Mouse (Mus musculus) right cerebral cortex, postnatal 36 days (tissue): Measurements from ENCODE around the gene Cct4.

Experiments used
- DNase-seq, 2 experiments: peaks; one replicate each; pipeline ENCODE4 v3.0.0; 2022; ENCODE audit warnings: low spot score in 2 of 2, mixed read lengths in 1 of 2

Gene Cct4

GRCm38 (mm10) chr11:23029399-23029798, 39.1 kb downstream of the Cct4 start:
- no peak for DNase-seq

- no peak for DNase-seq
Measured at GRCm38 (mm10) chr11:23047252-23047651, 56.9 kb downstream of the Cct4 start.

- DNase-seq: no peak
Measured at GRCm38 (mm10) chr11:23047663-23048582, 57.6 kb downstream of the Cct4 start.

GRCm38 (mm10) chr11:23049642-23050041, 59.3 kb downstream of the Cct4 start:
- no peak for DNase-seq

GRCm38 (mm10) chr11:23052353-23052752, 62.0 kb downstream of the Cct4 start:
- no peak for DNase-seq
